Mouse (Mus musculus): ENCODE measurements at regions not wholly inside any gene's neighbourhood (a gene's known extent, or its start where the extent isn't known, plus 50 kb on each side); places are given as distances from the start of the nearest gene placed in this dataset.

GRCm38 (mm10) chr2:115247673-115248072 lies 333.8 kb upstream of the BC052040 start:
- H3K27ac ChIP-seq (ENCODE audit: control insufficient read depth, low read depth, low read length) = no peak overlapping the region
- no peaks in the 10 kb centered on the region for H3K27me3 ChIP-seq (ENCODE audit: control insufficient read depth in 1 of 2, insufficient read depth in 2 of 2, low read length in 2 of 2)
- no peak overlapping the region for H3K9ac ChIP-seq (ENCODE audit: control insufficient read depth, low read depth, low read length, poor library complexity, severe bottlenecking)
- TF ChIP-seq MEF2A (IDR thresholded peaks at IDR 0.05; ENCODE audit: extremely low read depth, insufficient replicate concordance, low read depth, low read length, poor library complexity, severe bottlenecking) (no peak), RAD21 (IDR thresholded peaks at IDR 0.05; ENCODE audit: low read depth, low read length) (no peak), EP300 (IDR thresholded peaks at IDR 0.05; ENCODE audit: low read depth in 1 of 2, low read length in 2 of 2) (no peak), TBP (IDR thresholded peaks at IDR 0.05; ENCODE audit: low read depth, low read length) (no peak)
- no peak for DNase-seq (ENCODE audit: low read depth, low spot score)
- H3K4me3 ChIP-seq (ENCODE audit: control insufficient read depth in 1 of 2, insufficient read depth in 1 of 2, low read depth in 2 of 2, low read length in 2 of 2) = no peak overlapping the region
- no peaks in the 10 kb centered on the region for H3K36me3 ChIP-seq (ENCODE audit: control insufficient read depth in 1 of 2, insufficient read depth in 2 of 2, low read length in 2 of 2)
- H3K9me3 ChIP-seq (replicated peaks; ENCODE audit: insufficient read depth, low read length) = no peaks in the 10 kb centered on the region
- no peaks in the 10 kb centered on the region for H3K4me1 ChIP-seq (ENCODE audit: control insufficient read depth in 1 of 2, insufficient read depth in 2 of 2, low read length in 2 of 2)
- H3K79me2 ChIP-seq (ENCODE audit: control insufficient read depth, insufficient read depth, low read length, poor library complexity) = no peaks in the 10 kb centered on the region

GRCm38 (mm10) chr2:115250019-115250807 lies 331.3 kb upstream of the BC052040 start:
- Histone ChIP-seq H3K9me3 (replicated peaks; ENCODE audit: insufficient read depth, low read length) (no peaks in the 10 kb centered on the region), H3K4me1 (ENCODE audit: control insufficient read depth in 1 of 2, insufficient read depth in 2 of 2, low read length in 2 of 2) (no peaks in the 10 kb centered on the region), H3K79me2 (ENCODE audit: control insufficient read depth, insufficient read depth, low read length, poor library complexity) (no peaks in the 10 kb centered on the region), H3K36me3 (ENCODE audit: control insufficient read depth in 1 of 2, insufficient read depth in 2 of 2, low read length in 2 of 2) (no peaks in the 10 kb centered on the region), H3K27me3 (ENCODE audit: control insufficient read depth in 1 of 2, insufficient read depth in 2 of 2, low read length in 2 of 2) (no peaks in the 10 kb centered on the region), H3K9ac (ENCODE audit: control insufficient read depth, low read depth, low read length, poor library complexity, severe bottlenecking) (no peak overlapping the region), H3K4me3 (ENCODE audit: control insufficient read depth in 1 of 2, insufficient read depth in 1 of 2, low read depth in 2 of 2, low read length in 2 of 2) (no peak overlapping the region), H3K27ac (ENCODE audit: control insufficient read depth, low read depth, low read length) (no peak overlapping the region)
- DNase-seq (ENCODE audit: low read depth, low spot score) = peak; percentile 5
- TF ChIP-seq UBTF (IDR thresholded peaks at IDR 0.05; ENCODE audit: borderline replicate concordance, insufficient read depth, low read depth, low read length) (no peak), CTCF (IDR thresholded peaks at IDR 0.05 in 2 of 3, conservative IDR thresholded peaks at IDR 0.05 in 1 of 3; ENCODE audit: control insufficient read depth in 1 of 3, insufficient read depth in 1 of 3, low read depth in 2 of 3, low read length in 3 of 3, poor library complexity in 1 of 3, severe bottlenecking in 1 of 3) (no peak), ZKSCAN1 (IDR thresholded peaks at IDR 0.05; ENCODE audit: low read depth, low read length) (no peak), TBP (IDR thresholded peaks at IDR 0.05; ENCODE audit: low read depth, low read length) (no peak), MXI1 (IDR thresholded peaks at IDR 0.05; ENCODE audit: low read depth, low read length) (no peak), TAL1 (IDR thresholded peaks at IDR 0.05; ENCODE audit: low read length) (no peak), EP300 (IDR thresholded peaks at IDR 0.05; ENCODE audit: low read depth in 1 of 2, low read length in 2 of 2) (no peak), E2F4 (IDR thresholded peaks at IDR 0.05; ENCODE audit: borderline replicate concordance, low read depth, low read length) (no peak), MAX (IDR thresholded peaks at IDR 0.05; ENCODE audit: low read length) (no peak), MYB (IDR thresholded peaks at IDR 0.05; ENCODE audit: low read depth, low read length) (no peak), ZMIZ1 (IDR thresholded peaks at IDR 0.05; ENCODE audit: low read depth, low read length) (no peak), MAZ (IDR thresholded peaks at IDR 0.05; ENCODE audit: low read depth, low read length) (no peak), CHD1 (IDR thresholded peaks at IDR 0.05; ENCODE audit: low read depth, low read length) (no peak)

All from MEL (cell line).